Mouse (Mus musculus) liver, postnatal 0 days (tissue): ENCODE measurements at regions not wholly inside any gene's neighbourhood (a gene's known extent, or its start where the extent isn't known, plus 50 kb on each side); places are given as distances from the start of the nearest gene placed in this dataset.

ENCODE experiments used
- ATAC-seq: fragments of 200-750 bp; cut with Nextera tagmentation; 2 replicates; pipeline ENCODE4 v1.8.0; 2017; ENCODE audit warnings: mild to moderate bottlenecking, moderate library complexity
- DNase-seq: peaks from one replicate; pipeline ENCODE4 v3.0.0-alpha.2; 2016
- H3K27ac ChIP-seq: fragments of 300-500 bp; sonication (generic); 2 replicates; pipeline ENCODE4 v1.5.1; 2014; ENCODE audit warnings: antibody characterized with exemption, moderate library complexity, mild to moderate bottlenecking, low read depth
- H3K27me3 ChIP-seq: fragments of 300-500 bp; sonication (generic); 2 replicates; pipeline ENCODE4 v1.6.1; 2014; ENCODE audit warnings: low read length, control low read depth, mixed read lengths; ENCODE audit not compliant: insufficient read depth
- H3K36me3 ChIP-seq: fragments of 300-500 bp; sonication (generic); replicated peaks from 2 replicates; pipeline ENCODE4 v1.6.1; 2014; ENCODE audit warnings: mild to moderate bottlenecking, control low read depth, low read length, moderate library complexity, mixed read lengths; ENCODE audit not compliant: insufficient read depth
- H3K4me1 ChIP-seq: fragments of 300-500 bp; sonication (generic); 2 replicates; pipeline ENCODE4 v1.6.1; 2014; ENCODE audit warnings: antibody characterized with exemption, mild to moderate bottlenecking, control low read depth; ENCODE audit not compliant: insufficient read depth
- H3K4me2 ChIP-seq: fragments of 300-500 bp; sonication (generic); 2 replicates; pipeline ENCODE4 v1.6.1; 2014; ENCODE audit warnings: low read depth, mild to moderate bottlenecking, low read length, moderate library complexity, mixed read lengths
- H3K4me3 ChIP-seq: fragments of 300-500 bp; sonication (generic); 2 replicates; pipeline ENCODE4 v1.5.1; 2014; ENCODE audit warnings: low read depth, low read length
- H3K9ac ChIP-seq: fragments of 300-500 bp; sonication (generic); replicated peaks from 2 replicates; pipeline ENCODE4 v1.6.1; 2014; ENCODE audit warnings: mild to moderate bottlenecking, moderate library complexity
- H3K9me3 ChIP-seq: fragments of 300-500 bp; sonication (generic); 2 replicates; pipeline ENCODE4 v1.6.1; 2016; ENCODE audit warnings: mild to moderate bottlenecking, control low read depth, low read length, mixed read lengths
- CTCF ChIP-seq: sonication (generic); IDR thresholded peaks from 2 replicates; pipeline ENCODE4 v1.5.1; 2016; ENCODE audit warnings: antibody characterized with exemption, low read depth
- EP300 ChIP-seq: IDR thresholded peaks from 2 replicates; pipeline ENCODE4 v1.6.1; 2016; ENCODE audit warnings: antibody characterized with exemption, low read depth, mild to moderate bottlenecking
- WGBS: fragments of 180-500 bp; shearing (Covaris S2); extraction: QIAGEN DNeasy Blood & Tissue Kit; methylation state at CpG from one replicate; pipeline ENCODE4 v1.1.7; 2014; ENCODE audit not compliant: insufficient replicate concordance; 5-methylcytosine and 5-hydroxymethylcytosine counted together

DNA sequence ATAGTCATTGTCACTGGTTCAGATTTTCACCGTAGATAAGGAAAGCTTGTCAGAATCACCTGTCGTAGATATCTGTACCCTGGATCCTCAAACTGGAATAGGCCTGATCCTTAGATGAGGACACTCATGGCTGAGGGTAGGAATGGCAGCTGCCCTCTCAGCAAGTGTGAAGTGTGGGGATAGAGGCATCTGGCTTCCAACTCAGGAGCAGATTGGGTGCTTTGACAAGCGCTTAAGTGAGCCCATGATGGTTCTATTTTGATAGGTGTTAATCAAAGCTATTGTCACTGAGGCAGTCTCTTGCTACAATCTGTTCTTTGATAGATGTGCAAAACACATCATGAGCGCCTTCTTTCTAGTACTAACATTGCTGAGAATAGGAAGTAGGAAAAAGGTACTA is 114.9 kb upstream of the Kcnip4 start:
- Histone ChIP-seq H3K9ac (no peak overlapping the region), H3K4me2 (no peak overlapping the region), H3K4me1 (no peaks in the 10 kb centered on the region), H3K4me3 (no peak overlapping the region), H3K36me3 (no peaks in the 10 kb centered on the region), H3K27me3 (no peaks in the 10 kb centered on the region), H3K27ac (no peak overlapping the region), H3K9me3 (no peaks in the 10 kb centered on the region)
- TF ChIP-seq CTCF (no peak), EP300 (no peak)
- DNase-seq (no peak), ATAC-seq (no peak)
- 77% methylated on average over 4 of the region's 4 CpGs for WGBS

DNA sequence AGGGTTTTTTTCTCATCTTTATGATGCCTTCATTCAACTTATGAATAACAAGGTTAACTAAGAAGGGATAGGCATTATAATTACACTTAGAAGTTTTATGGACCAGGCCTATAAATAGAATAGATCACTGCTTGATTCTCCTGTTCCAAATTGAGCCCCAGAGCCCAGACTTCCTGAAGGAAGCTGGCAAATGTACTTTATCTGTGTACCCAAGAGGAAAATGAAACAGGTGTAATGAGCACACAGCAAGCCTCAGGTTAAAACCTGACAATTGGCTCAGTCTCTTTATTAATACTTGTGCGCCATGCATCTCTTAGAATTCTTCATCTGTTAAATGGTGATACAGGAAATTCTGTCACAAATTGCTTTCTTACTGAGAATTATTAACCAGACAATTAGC is 95.4 kb upstream of the Kcnip4 start:
- Histone ChIP-seq H3K4me1 (no peaks in the 10 kb centered on the region), H3K9me3 (no peaks in the 10 kb centered on the region), H3K36me3 (no peaks in the 10 kb centered on the region), H3K4me3 (no peak overlapping the region), H3K9ac (no peak overlapping the region), H3K27me3 (no peaks in the 10 kb centered on the region), H3K4me2 (no peak overlapping the region), H3K27ac (no peak overlapping the region)
- TF ChIP-seq CTCF (no peak), EP300 (no peak)
- ATAC-seq, result no peak
- DNase-seq, result no peak
- WGBS, result 85% methylated on average over 1 of the region's 1 CpGs

DNA sequence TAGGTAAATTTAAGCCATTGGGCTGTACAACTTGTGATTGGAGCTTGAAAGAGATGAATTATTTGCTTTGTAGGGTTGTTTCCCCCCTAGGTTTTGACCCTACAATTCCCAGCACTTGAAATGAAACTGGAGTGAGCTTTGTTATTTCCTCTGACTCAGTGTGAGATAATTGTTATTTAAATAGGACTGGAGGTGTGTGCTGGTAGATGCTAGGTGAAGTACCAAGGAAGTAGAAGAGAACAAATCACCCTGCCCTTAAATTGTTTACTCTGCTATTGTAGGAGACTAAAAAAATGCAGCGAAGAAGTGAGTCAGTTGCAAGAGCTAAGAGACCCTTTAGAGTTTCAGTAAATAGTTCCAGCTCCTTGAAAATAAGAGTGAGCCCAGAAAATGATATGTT is 82.1 kb upstream of the Kcnip4 start:
- no peak for TF ChIP-seq CTCF
- no peak for TF ChIP-seq EP300
- Histone ChIP-seq H3K27me3 (no peaks in the 10 kb centered on the region), H3K4me3 (no peak overlapping the region), H3K4me2 (no peak overlapping the region), H3K4me1 (no peaks in the 10 kb centered on the region), H3K9me3 (no peaks in the 10 kb centered on the region), H3K9ac (no peak overlapping the region), H3K27ac (no peak overlapping the region), H3K36me3 (no peaks in the 10 kb centered on the region)
- DNase-seq, result no peak
- 27% methylated on average over 1 of the region's 1 CpGs for WGBS
- ATAC-seq, result no peak

DNA sequence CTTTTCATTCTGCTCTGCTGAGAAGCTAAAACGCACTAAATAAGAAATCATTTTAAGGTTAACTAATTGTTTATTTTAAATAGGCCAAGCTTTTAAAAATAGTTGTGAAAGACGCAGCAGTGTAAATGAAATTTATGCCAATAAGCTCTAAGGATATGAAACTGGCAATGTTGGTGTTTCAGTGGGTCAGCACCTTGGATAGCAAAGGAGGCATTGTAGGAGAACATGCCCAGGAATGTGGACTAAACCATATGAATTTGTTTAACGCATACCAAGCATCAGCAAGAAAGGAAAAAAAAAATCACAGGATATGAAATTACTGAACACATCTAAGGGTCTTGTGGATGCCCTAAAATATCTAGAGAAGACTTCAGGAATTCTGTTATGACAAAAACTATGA is 56.1 kb upstream of the Kcnip4 start:
- ATAC-seq (no peak), DNase-seq (no peak)
- no peak overlapping the region for H3K4me2 ChIP-seq

DNA sequence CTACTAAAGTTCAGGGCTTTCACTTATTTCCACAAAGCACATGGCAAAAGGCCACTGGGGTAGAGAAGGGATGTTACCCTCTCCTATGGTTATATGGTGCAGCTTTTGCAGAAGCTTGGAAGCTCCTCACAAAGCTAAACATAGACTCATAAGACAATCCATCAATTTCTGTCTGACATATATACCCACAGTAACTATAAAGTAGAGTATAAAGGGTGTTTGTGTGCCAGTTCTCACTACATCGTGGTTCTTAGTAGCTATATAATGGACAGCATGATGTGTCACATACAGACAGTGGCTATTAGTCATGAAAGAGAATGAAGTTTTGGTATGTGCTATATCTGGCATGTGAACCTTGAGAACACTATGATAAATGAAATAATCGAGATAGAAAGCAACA is 51.2 kb upstream of the Kcnip4 start:
- 46% methylated on average over 2 of the region's 2 CpGs for WGBS
- Histone ChIP-seq H3K27ac (no peak overlapping the region), H3K27me3 (no peaks in the 10 kb centered on the region), H3K9me3 (no peaks in the 10 kb centered on the region), H3K9ac (no peak overlapping the region), H3K4me2 (no peak overlapping the region), H3K4me3 (no peak overlapping the region), H3K36me3 (no peaks in the 10 kb centered on the region), H3K4me1 (no peaks in the 10 kb centered on the region)
- no peak for ATAC-seq
- DNase-seq, result no peak
- TF ChIP-seq EP300 (no peak), CTCF (no peak)

More for the DNA sequence above, 56.1 kb upstream of the Kcnip4 start:
- H3K4me3 ChIP-seq, result no peak overlapping the region
- H3K27me3 ChIP-seq, result no peaks in the 10 kb centered on the region
- no peak for TF ChIP-seq EP300
- no peak for TF ChIP-seq CTCF
- 67% methylated on average over 3 of the region's 3 CpGs for WGBS
- H3K27ac ChIP-seq, result no peak overlapping the region
- no peaks in the 10 kb centered on the region for H3K9me3 ChIP-seq
- no peaks in the 10 kb centered on the region for H3K36me3 ChIP-seq
- H3K9ac ChIP-seq, result no peak overlapping the region
- no peaks in the 10 kb centered on the region for H3K4me1 ChIP-seq
